Mouse (Mus musculus) heart, embryonic 16.5 days (tissue): ENCODE results near the gene Bicd1. TPM values are rescaled to one million over a fixed set of nuclear protein-coding genes. Genes with fewer than 3 reads are reported as not detected.

Experiments
- microRNA-seq: library from miRNA; unstranded; fragments of <30 nt; microRNA quantifications from one replicate; pipeline ENCODE4, GENCODE M21; 2017
- polyA plus RNA-seq: library from polyadenylated mRNA; unstranded; fragments of >200 nt; fragmentation: Nextera tagmentation; extraction: Ambion mirVana; gene quantifications from 2 replicates; pipeline ENCODE4 v1.2.1, GENCODE M21; 2015

The Bicd1 gene
- polyA plus RNA-seq, 1 experiment from 2014 or later = 5.6 TPM

Small RNA genes lying within 50 kb of the gene (microRNA-seq; reads per million reads assigned to microRNA genes)
- gene Gm24307 = not detected

Other genes with a start within 250 kb of the Bicd1 start
- 21.6 and 24.4 TPM in 2 replicates for gene Amn1, start 220.2 kb upstream of the Bicd1 start, polyA plus RNA-seq
- 19.3 and 21.0 TPM in 2 replicates for gene Resf1, start 99.5 kb upstream of the Bicd1 start, polyA plus RNA-seq